Mouse (Mus musculus) lung, embryonic 14.5 days (tissue): ENCODE results near the gene Glra4. TPM values are rescaled to one million over a fixed set of nuclear protein-coding genes. Genes with fewer than 3 reads are reported as not detected.

Source experiments
- ATAC-seq: fragments of 200-750 bp; cut with Nextera tagmentation; 2 replicates; pipeline ENCODE4 v1.8.0; 2017; ENCODE audit warnings: mild to moderate bottlenecking, moderate TSS enrichment, moderate library complexity; ENCODE audit not compliant: insufficient read depth
- DNase-seq: peaks from one replicate; pipeline ENCODE4 v3.0.0-alpha.2; 2015
- H3K27ac ChIP-seq: fragments of 300-500 bp; sonication (generic); 2 replicates; pipeline ENCODE4 v1.5.1; 2014; ENCODE audit warnings: low read depth, mild to moderate bottlenecking, moderate library complexity
- H3K27me3 ChIP-seq: fragments of 300-500 bp; sonication (generic); 2 replicates; pipeline ENCODE4 v1.6.1; 2014; ENCODE audit warnings: low read length, control low read depth; ENCODE audit not compliant: insufficient read depth
- H3K36me3 ChIP-seq: fragments of 300-500 bp; sonication (generic); 2 replicates; pipeline ENCODE4 v1.6.1; 2014; ENCODE audit warnings: control low read depth; ENCODE audit not compliant: insufficient read depth
- H3K4me1 ChIP-seq: fragments of 300-500 bp; sonication (generic); 2 replicates; pipeline ENCODE4 v1.6.1; 2014; ENCODE audit warnings: antibody characterized with exemption, control low read depth; ENCODE audit not compliant: insufficient read depth
- H3K4me2 ChIP-seq: fragments of 300-500 bp; sonication (generic); 2 replicates; pipeline ENCODE4 v1.6.1; 2014; ENCODE audit warnings: mild to moderate bottlenecking
- H3K4me3 ChIP-seq: fragments of 300-500 bp; sonication (generic); 2 replicates; pipeline ENCODE4 v1.5.1; 2014; ENCODE audit warnings: low read depth, low read length
- H3K9ac ChIP-seq: fragments of 300-500 bp; sonication (generic); 2 replicates; pipeline ENCODE4 v1.6.1; 2014
- H3K9me3 ChIP-seq: fragments of 300-500 bp; sonication (generic); 2 replicates; pipeline ENCODE4 v1.6.1; 2016; ENCODE audit warnings: low read depth, low read length, control low read depth
- CTCF ChIP-seq: IDR thresholded peaks from 2 replicates; pipeline ENCODE4 v1.5.1; 2016; ENCODE audit warnings: antibody characterized with exemption, low read depth
- WGBS: fragments of 180-500 bp; shearing (Covaris S2); extraction: QIAGEN DNeasy Blood & Tissue Kit; methylation state at CpG from one replicate; pipeline ENCODE4 v1.1.7; 2014; 5-methylcytosine and 5-hydroxymethylcytosine counted together
- polyA plus RNA-seq: library from polyadenylated mRNA; unstranded; fragments of >200 nt; fragmentation: Nextera tagmentation; extraction: Ambion mirVana; gene quantifications from 2 replicates; pipeline ENCODE4 v1.2.1, GENCODE M21; 2014

Glra4 gene
- polyA plus RNA-seq, 1 experiment from 2014 or later: 0.13 TPM

GRCm38 (mm10) chrX:136779262-136779661 is 679 bp downstream of the Glra4 start:
- H3K4me2 ChIP-seq: no peak overlapping the region
- no peaks in the 10 kb centered on the region for H3K27me3 ChIP-seq
- 66% methylated on average over 2 of the region's 2 CpGs for WGBS
- no peak for TF ChIP-seq CTCF
- H3K9ac ChIP-seq: no peak overlapping the region
- ATAC-seq (no peak), DNase-seq (no peak)
- no peaks in the 10 kb centered on the region for H3K4me1 ChIP-seq
- no peak overlapping the region for H3K4me3 ChIP-seq
- no peaks in the 10 kb centered on the region for H3K36me3 ChIP-seq
- H3K9me3 ChIP-seq: no peaks in the 10 kb centered on the region
- H3K27ac ChIP-seq: no peak overlapping the region

DNA sequence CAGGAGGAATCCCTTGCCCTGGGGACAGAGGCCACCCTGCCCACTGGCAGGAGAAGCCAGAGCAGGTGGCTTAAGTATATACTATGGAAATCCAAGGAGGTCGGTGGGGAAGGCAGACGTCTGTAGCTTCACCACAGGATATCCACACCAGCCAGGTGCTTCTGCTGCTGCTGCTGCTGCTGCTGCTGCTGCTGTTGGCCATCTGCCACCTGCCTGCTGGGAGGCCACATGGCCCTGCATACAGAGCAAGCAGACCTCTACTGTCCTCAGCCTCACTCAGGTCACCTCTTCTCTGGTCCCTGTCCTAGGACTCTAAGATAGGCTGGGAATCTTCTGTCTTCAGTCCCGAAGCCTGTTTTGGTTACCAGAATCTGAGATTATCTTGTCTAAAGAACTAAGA is 1.9 kb downstream of the Glra4 start:
- WGBS: 76% methylated on average over 3 of the region's 3 CpGs
- Histone ChIP-seq H3K4me1 (no peaks in the 10 kb centered on the region), H3K36me3 (no peaks in the 10 kb centered on the region), H3K4me3 (no peak overlapping the region), H3K9me3 (no peaks in the 10 kb centered on the region), H3K4me2 (no peak overlapping the region), H3K9ac (no peak overlapping the region), H3K27me3 (no peaks in the 10 kb centered on the region), H3K27ac (no peak overlapping the region)
- TF ChIP-seq CTCF: no peak
- ATAC-seq (no peak), DNase-seq (no peak)

DNA sequence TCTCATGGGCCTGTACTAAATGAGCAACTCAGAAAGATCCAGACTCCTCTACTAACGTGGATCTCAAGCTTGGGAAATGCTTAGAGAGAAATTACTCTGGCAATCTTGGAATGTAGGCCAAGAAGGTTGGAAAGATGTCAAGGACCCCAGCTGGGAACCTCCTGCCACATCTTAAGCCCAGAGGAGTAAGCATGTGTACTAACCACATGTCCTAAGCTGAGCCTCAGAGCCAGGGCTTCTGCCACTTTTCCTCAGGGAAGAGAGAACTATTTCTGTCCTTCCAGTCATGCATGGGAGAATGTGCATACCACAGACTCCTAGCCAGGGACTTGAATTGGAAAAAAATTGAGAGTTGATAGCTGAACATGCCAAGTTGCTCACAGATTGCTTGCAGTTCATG is 6.9 kb downstream of the Glra4 start:
- WGBS: 70% methylated on average over 1 of the region's 1 CpGs
- no peak overlapping the region for H3K9ac ChIP-seq
- no peaks in the 10 kb centered on the region for H3K4me1 ChIP-seq
- H3K4me2 ChIP-seq: no peak overlapping the region
- no peaks in the 10 kb centered on the region for H3K27me3 ChIP-seq
- TF ChIP-seq CTCF: no peak
- ATAC-seq (no peak), DNase-seq (no peak)
- no peaks in the 10 kb centered on the region for H3K9me3 ChIP-seq
- no peaks in the 10 kb centered on the region for H3K36me3 ChIP-seq
- H3K27ac ChIP-seq: no peak overlapping the region
- no peak overlapping the region for H3K4me3 ChIP-seq

DNA sequence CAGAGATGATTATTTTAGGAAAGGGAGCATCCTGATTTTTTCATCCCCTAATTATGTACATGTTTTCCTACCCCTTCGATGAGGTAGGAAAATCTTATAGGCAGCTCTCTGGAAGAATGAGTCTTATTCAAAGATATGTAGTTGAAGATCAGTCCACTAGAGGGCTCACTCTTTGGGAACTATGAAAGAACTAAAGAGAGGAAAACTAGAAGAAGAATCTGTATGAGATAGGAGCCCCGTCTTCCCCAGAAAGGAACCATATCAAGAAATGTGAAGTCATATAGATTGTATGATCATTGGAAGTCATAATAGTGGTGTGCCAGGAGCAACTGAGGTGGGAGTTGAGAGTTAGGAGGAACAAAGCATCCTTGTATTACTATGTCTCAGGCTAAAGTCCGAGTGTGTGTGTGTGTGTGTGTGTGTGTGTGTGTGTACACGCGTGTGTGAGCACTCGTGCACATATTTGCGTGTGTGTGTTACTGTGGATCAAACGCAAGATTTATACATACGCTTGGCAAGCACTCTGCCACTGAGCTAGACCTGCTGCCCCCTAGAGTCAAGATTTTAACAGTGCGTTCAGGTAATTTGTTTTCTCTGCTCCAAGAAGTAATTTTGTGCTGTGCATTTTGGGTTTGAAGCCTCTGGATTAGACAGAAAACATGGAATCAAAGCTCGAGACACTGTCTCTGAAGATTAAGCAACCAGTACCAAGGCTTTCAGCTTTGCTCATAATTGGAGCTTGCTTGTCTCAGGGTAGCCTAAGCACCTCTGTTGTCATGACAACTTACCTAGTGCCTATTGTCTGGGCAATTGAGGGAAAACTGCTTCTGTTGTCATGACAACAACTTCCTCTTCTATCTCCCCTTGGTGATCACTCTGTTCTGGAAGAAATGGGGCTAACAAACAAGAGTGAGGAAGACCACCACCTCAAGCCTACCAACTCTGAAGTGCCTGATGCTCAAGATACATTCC is 18.6 kb downstream of the Glra4 start:
- peak; percentile 76 for DNase-seq
- no peak overlapping the region for H3K4me3 ChIP-seq
- peak; percentile 28 for TF ChIP-seq CTCF
- H3K27ac ChIP-seq: no peak overlapping the region
- H3K9me3 ChIP-seq: no peaks in the 10 kb centered on the region
- no peak overlapping the region for H3K9ac ChIP-seq
- no peaks in the 10 kb centered on the region for H3K36me3 ChIP-seq
- ATAC-seq: no peak
- H3K4me2 ChIP-seq: no peak overlapping the region
- H3K4me1 ChIP-seq: no peaks in the 10 kb centered on the region
- no peaks in the 10 kb centered on the region for H3K27me3 ChIP-seq
- 69% methylated on average over 11 of the region's 11 CpGs for WGBS

DNA sequence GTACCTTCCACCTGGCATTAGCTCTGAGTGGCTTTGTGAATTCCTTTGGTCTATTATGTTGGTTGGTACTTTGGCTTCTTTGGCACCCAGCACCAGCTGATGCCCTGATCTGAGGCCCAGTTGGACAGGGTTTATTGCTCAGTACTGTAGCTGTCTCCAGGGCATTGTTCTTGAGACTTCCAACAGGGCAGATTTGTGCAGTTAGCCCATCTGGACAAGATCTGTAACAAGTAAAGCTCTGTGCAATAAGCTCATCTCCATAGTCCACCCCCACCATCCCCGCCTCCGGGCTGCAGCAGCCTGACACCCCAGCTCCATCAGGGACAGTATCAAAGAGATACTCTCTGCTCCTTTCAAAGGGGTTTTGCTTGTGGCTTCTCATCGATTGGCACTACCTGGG is 24.5 kb downstream of the Glra4 start:
- no peak overlapping the region for H3K4me2 ChIP-seq
- no peak for ATAC-seq
- H3K27ac ChIP-seq: no peak overlapping the region
- 87% methylated on average over 3 of the region's 3 CpGs for WGBS
- H3K9me3 ChIP-seq: no peaks in the 10 kb centered on the region
- TF ChIP-seq CTCF: no peak
- no peak for DNase-seq
- no peaks in the 10 kb centered on the region for H3K4me1 ChIP-seq
- no peak overlapping the region for H3K4me3 ChIP-seq
- no peaks in the 10 kb centered on the region for H3K27me3 ChIP-seq
- no peaks in the 10 kb centered on the region for H3K36me3 ChIP-seq
- no peak overlapping the region for H3K9ac ChIP-seq

DNA sequence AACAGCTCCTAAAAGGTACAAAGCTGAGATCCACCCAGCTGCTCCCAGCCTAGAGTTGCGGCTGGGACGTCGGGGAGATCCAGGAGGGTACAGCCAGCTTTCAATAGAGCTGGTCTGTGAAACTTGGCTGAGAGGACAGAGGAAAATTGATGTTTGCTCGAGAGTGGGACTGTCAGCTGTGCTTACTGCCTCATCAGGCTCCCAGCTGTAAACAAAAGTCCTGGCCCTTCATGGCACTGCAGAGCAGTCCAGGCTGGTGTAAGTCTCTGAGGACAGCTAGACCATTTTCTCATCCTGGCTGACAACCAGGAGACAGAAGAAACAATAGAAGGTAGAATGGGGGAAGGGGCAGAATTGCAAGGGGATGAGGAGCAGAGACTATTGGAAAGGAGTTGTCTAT is 30.6 kb downstream of the Glra4 start:
- H3K9me3 ChIP-seq: no peaks in the 10 kb centered on the region
- H3K4me1 ChIP-seq: no peaks in the 10 kb centered on the region
- no peak for DNase-seq
- no peak for TF ChIP-seq CTCF
- no peak overlapping the region for H3K4me3 ChIP-seq
- 77% methylated on average over 4 of the region's 4 CpGs for WGBS
- no peaks in the 10 kb centered on the region for H3K36me3 ChIP-seq
- H3K27ac ChIP-seq: no peak overlapping the region
- no peak overlapping the region for H3K4me2 ChIP-seq
- ATAC-seq: no peak
- no peaks in the 10 kb centered on the region for H3K27me3 ChIP-seq
- H3K9ac ChIP-seq: no peak overlapping the region

DNA sequence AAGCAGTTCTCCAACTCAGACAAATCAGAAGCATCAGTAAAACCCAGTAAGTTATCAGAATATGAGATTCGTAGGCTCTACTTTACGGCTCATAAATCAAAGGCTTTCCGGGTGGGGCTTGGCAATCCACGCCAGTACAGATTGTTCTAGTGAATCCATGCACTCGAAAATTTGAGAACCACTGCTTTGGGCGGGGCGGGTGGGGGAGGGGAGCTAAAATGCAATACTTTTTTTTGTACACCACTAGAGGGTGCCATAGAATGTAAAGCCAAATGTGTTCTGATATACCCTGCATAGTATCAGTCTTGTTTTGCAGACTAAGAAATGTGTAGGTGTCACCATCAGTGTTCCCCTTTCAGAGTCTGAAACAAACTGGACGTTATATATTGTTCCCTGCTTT is 35.3 kb downstream of the Glra4 start:
- no peak for DNase-seq

More for the DNA sequence above, 35.3 kb downstream of the Glra4 start:
- 76% methylated on average over 8 of the region's 8 CpGs for WGBS
- Histone ChIP-seq H3K9ac (no peak overlapping the region), H3K36me3 (no peaks in the 10 kb centered on the region), H3K27ac (no peak overlapping the region), H3K4me1 (no peaks in the 10 kb centered on the region), H3K4me2 (no peak overlapping the region), H3K27me3 (no peaks in the 10 kb centered on the region), H3K9me3 (no peaks in the 10 kb centered on the region), H3K4me3 (no peak overlapping the region)
- TF ChIP-seq CTCF: peak; percentile 14; the same call in 1 of the 2 replicates
- no peak for ATAC-seq
